ENCODE assay signal across 10 mouse cellular contexts in the genomic region with DNA sequence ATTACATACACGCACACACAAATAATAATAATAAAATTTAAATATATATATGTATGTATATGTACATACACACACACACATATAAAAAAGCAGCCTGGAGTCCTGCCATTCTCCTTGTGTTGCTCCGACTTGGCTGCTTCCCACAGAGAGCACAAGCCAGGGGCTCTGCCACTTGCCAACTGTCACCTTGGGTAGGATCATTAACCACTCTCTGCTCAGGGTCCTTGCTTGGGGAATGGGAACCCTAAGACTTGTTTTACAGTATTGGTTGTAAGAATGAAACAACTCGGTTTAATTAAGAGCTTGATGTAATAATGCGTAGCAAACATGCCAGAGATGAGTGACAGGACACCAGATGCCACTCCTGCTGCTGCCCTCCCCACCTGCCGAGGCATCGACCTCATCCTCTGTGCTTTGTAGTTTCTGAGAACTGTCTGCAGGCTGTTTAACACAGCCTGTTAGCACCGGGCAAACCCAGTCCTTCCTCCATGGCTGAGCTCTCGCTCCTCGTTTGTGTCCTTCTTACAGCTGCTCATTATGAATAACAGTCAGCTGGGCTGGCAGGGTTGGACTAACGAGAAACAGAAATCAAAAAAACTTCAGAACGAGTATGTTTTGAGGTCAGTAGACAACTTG. TPM values are rescaled to one million over a fixed set of nuclear protein-coding genes. Genes with fewer than 3 reads are reported as not detected.
DNase-seq lines count a peak whose midpoint lies in the region; ATAC-seq lines count a peak whose summit lies in the region.
"Had no signal": no experiment of that assay in that cellular context is flagged by ENCODE, and none has a peak within 500 bp of the region (broad histone marks: within the 10 kb centered on the region; RNA-seq: fewer than 3 reads in every experiment).

No protein-coding gene starts in this region.

- H3K27me3 ChIP-seq in kidney, embryonic 14.5 days (ENCODE audit: control insufficient read depth, insufficient read depth, low read length), result no peaks in the 10 kb centered on the region
- no peaks in the 10 kb centered on the region for H3K27me3 ChIP-seq in midbrain, embryonic 12.5 days
- H3K27me3 ChIP-seq: liver, embryonic 13.5 days had no signal

- H3K4me1 ChIP-seq in kidney, embryonic 14.5 days (ENCODE audit: control insufficient read depth, insufficient read depth, low read length), result peaks cover 10% of the 10 kb centered on the region
- peaks cover 49% of the 10 kb centered on the region for H3K4me1 ChIP-seq in midbrain, embryonic 12.5 days

- H3K4me3 ChIP-seq in kidney, embryonic 14.5 days (ENCODE audit: low read length), result no peak overlapping the region
- no peak overlapping the region for H3K4me3 ChIP-seq in midbrain, embryonic 12.5 days
- H3K4me3 ChIP-seq: liver, embryonic 13.5 days had no signal

- no peak overlapping the region for H3K4me2 ChIP-seq in kidney, embryonic 14.5 days (replicated peaks; ENCODE audit: low read depth, low read length)
- no peak overlapping the region for H3K4me2 ChIP-seq in midbrain, embryonic 12.5 days (replicated peaks)
- H3K4me2 ChIP-seq: liver, embryonic 13.5 days had no signal

- no peak overlapping the region for H3K9ac ChIP-seq in kidney, embryonic 14.5 days (ENCODE audit: low read depth, low read length)
- no peak overlapping the region for H3K9ac ChIP-seq in midbrain, embryonic 12.5 days (replicated peaks)
- H3K9ac ChIP-seq: liver, embryonic 13.5 days had no signal

- H3K9me3 ChIP-seq in kidney, embryonic 14.5 days (ENCODE audit: control insufficient read depth, low read length), result no peaks in the 10 kb centered on the region
- H3K9me3 ChIP-seq in midbrain, embryonic 12.5 days, result no peaks in the 10 kb centered on the region
- H3K9me3 ChIP-seq: liver, embryonic 13.5 days had no signal

- peak overlapping the region; percentile 67; the same call in 1 of the 2 replicates for H3K27ac ChIP-seq in kidney, embryonic 14.5 days (ENCODE audit: low read depth, low read length)
- H3K27ac ChIP-seq in midbrain, embryonic 12.5 days (replicated peaks), result peak overlapping the region; percentile 5; the same call in 1 of the 2 replicates
- H3K27ac ChIP-seq: liver, embryonic 13.5 days had no signal

- ATAC-seq in kidney, embryonic 14.5 days (ENCODE audit: low FRiP score, low TSS enrichment), result no peak
- ATAC-seq in midbrain, embryonic 12.5 days (ENCODE audit: low FRiP score, low read depth), result no peak

- 80% methylated on average over 11 of the region's 11 CpGs for WGBS in kidney, embryonic 14.5 days
- WGBS in midbrain, embryonic 12.5 days, result 74% methylated on average over 11 of the region's 11 CpGs

- no peak for DNase-seq in kidney, adult 11 months
- DNase-seq in T-cell, adult 2 months (ENCODE audit: low spot score), result peak; percentile 76
- peak; percentile 34 to 42 for DNase-seq in cerebellum, postnatal 14 days
- DNase-seq in layer of hippocampus, adult 9-10 months (ENCODE audit: low spot score), result no peak
- no peak for DNase-seq in testis, postnatal 14 days (ENCODE audit: low spot score)
- DNase-seq in ovary, postnatal 14 days (ENCODE audit: low spot score), result no peak
- DNase-seq: gastrocnemius, postnatal 25 days; liver, embryonic 13.5 days had no signal

- H3K36me3 ChIP-seq in kidney, embryonic 14.5 days (ENCODE audit: control insufficient read depth, insufficient read depth, low read length), result peaks cover 24% of the 10 kb centered on the region
- peaks cover 45% of the 10 kb centered on the region for H3K36me3 ChIP-seq in midbrain, embryonic 12.5 days

RNA-seq across cellular contexts. Expression of gene Plcg1, which starts 9.5 kb away (rescaled TPM):
- 32.9 and 60.3 TPM in 2 replicates for polyA plus RNA-seq in kidney, embryonic 14.5 days (2014; fragmentation: Nextera tagmentation; extraction: Ambion mirVana)
- 108 and 110 TPM in 2 replicates for polyA plus RNA-seq in midbrain, embryonic 12.5 days (2016; fragmentation: Nextera tagmentation; extraction: Ambion mirVana)

Comparison
In these comparisons a context has a peak if more than half of its experiments do, and no peak if none do; other contexts are left out.
1. DNase-seq: peak in T-cell, adult 2 months (single experiment) and cerebellum, postnatal 14 days (2 of 2); none in kidney, adult 11 months (single experiment), layer of hippocampus, adult 9-10 months (single experiment), testis, postnatal 14 days (single experiment) and ovary, postnatal 14 days (single experiment).